Mouse (Mus musculus): ENCODE results near the gene Cela3a. TPM values are rescaled to one million over a fixed set of nuclear protein-coding genes. Genes with fewer than 3 reads are reported as not detected.

Gene Cela3a
- polyA plus RNA-seq, 1 experiment from 2014 or later: not detected

DNA sequence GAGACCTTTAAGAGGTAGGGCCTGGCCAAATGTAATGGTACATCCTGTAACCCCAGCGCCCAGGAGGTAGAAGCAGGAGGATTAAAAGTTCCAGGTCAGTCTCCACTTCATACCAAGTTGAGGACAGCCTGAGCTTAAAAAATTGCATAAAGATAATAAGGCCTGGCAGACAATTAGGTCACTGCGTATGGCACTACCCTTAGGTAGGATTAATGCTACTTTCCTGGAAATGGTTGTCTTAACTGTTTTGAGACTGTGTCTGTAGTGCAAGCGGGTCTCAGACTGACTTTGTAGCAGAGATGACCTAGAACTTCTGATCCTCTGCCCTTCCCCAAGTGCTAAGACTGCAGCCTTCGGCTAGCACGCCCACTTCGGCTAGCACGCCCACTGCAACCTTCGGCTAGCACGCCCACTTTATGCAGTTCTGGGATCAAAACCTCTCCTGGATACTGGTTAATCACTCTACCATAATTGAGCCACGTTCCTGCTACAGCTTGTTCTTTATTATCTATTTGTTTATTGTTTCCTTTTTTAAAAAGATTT, 29.8 kb downstream of the Cela3a start:
- Histone ChIP-seq H3K4me1 (replicated peaks) (peaks cover 5% of the 10 kb centered on the region; the same call in 1 of the 2 replicates), H3K27ac (replicated peaks) (no peak overlapping the region), H3K9ac (no peak overlapping the region), H3K4me3 (no peak overlapping the region), H3K4me2 (no peak overlapping the region), H3K9me3 (no peaks in the 10 kb centered on the region), H3K36me3 (no peaks in the 10 kb centered on the region), H3K27me3 (no peaks in the 10 kb centered on the region)
- 93% methylated on average over 10 of the region's 10 CpGs for WGBS
- ATAC-seq (ENCODE audit: low FRiP score, low read depth): no peak

DNA sequence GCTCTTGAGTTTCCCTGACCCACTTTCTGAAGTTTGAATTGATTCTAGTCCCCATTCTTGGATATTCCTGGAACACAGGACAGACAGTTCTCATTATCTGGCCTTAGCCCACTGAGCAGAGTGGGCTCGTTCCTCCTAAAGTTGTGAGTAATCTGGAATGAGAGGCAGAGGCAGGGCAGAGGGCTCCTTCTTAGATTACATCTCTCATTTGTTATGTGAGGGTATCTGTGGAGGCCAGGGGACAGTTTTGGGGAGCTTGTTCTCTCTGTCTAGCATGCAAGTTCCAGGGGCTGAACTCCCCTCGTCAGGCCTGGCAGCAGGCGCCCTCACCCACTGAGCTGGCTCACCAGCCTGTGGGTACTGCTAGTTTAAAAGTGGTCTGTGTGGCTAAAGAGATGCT, 30.5 kb downstream of the Cela3a start:
- no peaks in the 10 kb centered on the region for H3K36me3 ChIP-seq
- no peak overlapping the region for H3K9ac ChIP-seq
- no peak overlapping the region for H3K4me2 ChIP-seq
- no peaks in the 10 kb centered on the region for H3K27me3 ChIP-seq
- no peak overlapping the region for H3K4me3 ChIP-seq
- no peaks in the 10 kb centered on the region for H3K9me3 ChIP-seq
- H3K27ac ChIP-seq (replicated peaks): no peak overlapping the region
- ATAC-seq (ENCODE audit: low FRiP score, low read depth): no peak
- H3K4me1 ChIP-seq (replicated peaks): peaks cover 5% of the 10 kb centered on the region; the same call in 1 of the 2 replicates
- 85% methylated on average over 3 of the region's 3 CpGs for WGBS

DNA sequence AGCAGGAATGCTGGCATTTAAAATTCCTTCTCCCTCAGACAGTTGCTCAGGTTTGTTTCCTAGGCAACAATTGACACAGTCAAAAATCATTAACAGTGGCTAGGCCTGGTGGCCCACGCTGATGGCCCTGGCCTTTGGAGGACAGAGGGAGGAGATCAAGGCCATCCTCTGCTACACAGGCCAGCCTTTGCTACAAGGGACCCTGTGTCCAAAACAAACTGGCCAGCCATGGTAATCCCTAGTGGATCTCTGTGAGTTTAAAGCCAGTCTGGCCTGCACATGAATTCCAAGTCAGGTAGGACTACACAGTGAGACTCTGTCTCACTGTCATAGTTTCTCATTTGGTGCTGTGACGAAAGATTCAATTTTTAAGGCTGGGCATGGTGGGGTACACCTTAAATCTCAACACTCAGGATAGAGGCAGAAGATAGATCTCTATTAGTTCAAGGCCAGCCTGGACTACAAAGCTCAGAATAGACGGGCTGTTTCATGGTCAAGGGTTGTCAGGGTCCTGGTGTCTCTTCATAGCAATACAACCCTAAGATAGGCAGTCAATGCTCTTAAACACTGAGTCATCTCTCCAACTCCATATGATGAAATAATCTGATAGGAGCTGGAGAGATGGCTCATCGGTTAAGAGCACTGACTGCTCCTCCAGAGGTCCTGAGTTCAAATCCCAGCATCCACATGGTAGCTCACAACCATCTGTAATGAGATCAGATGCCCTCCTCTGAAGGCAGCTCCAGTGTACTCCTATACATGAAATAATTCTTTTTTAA, 31.9 kb downstream of the Cela3a start:
- no peak overlapping the region for H3K4me3 ChIP-seq
- H3K4me2 ChIP-seq: no peak overlapping the region
- WGBS: 80% methylated on average over 4 of the region's 4 CpGs
- no peak for ATAC-seq (ENCODE audit: low FRiP score, low read depth)
- no peak overlapping the region for H3K9ac ChIP-seq
- no peaks in the 10 kb centered on the region for H3K27me3 ChIP-seq
- H3K9me3 ChIP-seq: no peaks in the 10 kb centered on the region
- no peak overlapping the region for H3K27ac ChIP-seq (replicated peaks)
- H3K4me1 ChIP-seq (replicated peaks): peaks cover 5% of the 10 kb centered on the region; the same call in 1 of the 2 replicates
- H3K36me3 ChIP-seq: no peaks in the 10 kb centered on the region

DNA sequence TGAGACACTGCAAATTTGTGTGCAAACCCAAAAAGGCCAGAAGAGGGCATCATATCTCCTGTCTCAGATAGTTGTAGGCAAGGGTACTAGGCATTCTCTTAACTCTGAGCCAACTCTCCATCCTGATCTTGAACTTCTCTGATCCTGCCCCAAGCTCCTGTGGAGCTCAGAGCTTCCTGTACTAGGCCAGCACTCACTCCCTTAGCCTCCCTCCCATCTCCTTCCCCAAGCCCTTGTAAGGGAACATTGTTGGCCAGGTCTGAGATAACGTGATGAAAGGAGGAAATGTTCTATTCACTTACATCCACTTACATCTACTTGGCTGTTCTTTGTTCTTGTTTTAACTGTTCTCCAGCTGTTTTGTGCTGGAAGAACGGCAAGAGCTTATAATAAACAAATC, 32.8 kb downstream of the Cela3a start:
- no peaks in the 10 kb centered on the region for H3K9me3 ChIP-seq
- H3K27ac ChIP-seq (replicated peaks): no peak overlapping the region
- peaks cover 5% of the 10 kb centered on the region; the same call in 1 of the 2 replicates for H3K4me1 ChIP-seq (replicated peaks)
- no peak overlapping the region for H3K4me3 ChIP-seq
- no peaks in the 10 kb centered on the region for H3K36me3 ChIP-seq
- no peak for ATAC-seq (ENCODE audit: low FRiP score, low read depth)
- no peaks in the 10 kb centered on the region for H3K27me3 ChIP-seq
- no peak overlapping the region for H3K9ac ChIP-seq
- H3K4me2 ChIP-seq: no peak overlapping the region
- 83% methylated on average over 2 of the region's 2 CpGs for WGBS

DNA sequence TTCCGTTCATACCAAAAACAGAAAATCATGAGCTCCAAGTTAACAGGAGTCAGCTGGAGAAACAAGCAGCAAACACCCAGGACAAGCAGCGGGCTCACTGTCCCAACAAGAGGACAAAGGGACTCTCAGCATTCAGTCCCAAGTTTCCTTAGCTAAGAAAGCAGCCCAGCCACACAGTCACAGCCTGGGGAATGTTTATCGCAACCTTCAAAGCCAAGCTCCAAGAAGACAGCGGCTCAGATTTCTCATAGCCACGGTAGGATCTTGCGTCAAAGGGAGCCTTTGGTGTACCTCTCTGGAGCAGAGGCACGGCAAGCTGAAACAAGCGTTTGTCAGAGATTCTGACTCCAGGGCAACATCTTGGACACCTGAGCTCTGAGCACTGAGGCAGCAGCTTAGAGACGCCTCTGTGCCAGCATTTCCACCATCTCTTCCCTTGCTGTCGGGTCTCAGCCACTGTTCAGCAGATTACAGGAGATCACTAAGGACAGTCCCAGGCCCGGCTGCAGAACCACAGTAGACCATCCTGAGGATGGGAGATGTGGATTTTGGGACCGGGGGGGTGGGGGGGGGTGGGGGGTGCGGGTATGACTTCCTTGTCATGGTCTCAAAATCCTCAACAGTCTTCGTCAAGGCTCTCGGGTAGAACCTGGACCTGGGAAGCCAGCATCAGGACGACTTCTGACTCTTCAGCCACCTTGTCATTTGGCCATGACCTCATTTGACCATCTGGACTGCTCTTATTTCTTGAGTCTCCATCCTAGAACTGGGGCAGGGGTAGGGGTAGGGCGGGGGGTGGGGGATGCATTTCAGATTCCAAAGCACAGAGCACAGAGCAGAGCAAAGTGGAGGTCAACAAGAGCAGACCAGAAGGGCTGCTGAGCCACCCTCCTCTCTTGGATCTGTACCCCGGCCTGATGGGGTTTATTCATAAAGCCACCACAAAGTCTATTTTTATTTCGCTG, 34.0 kb downstream of the Cela3a start:
- Histone ChIP-seq H3K4me1 (replicated peaks) (peaks cover under 1% of the 10 kb centered on the region; the same call in 1 of the 2 replicates), H3K4me3 (no peak overlapping the region), H3K27ac (replicated peaks) (no peak overlapping the region), H3K4me2 (no peak overlapping the region), H3K9me3 (no peaks in the 10 kb centered on the region), H3K9ac (no peak overlapping the region), H3K27me3 (no peaks in the 10 kb centered on the region), H3K36me3 (no peaks in the 10 kb centered on the region)
- WGBS: 59% methylated on average over 19 of the region's 19 CpGs
- ATAC-seq (ENCODE audit: low FRiP score, low read depth): no peak

DNA sequence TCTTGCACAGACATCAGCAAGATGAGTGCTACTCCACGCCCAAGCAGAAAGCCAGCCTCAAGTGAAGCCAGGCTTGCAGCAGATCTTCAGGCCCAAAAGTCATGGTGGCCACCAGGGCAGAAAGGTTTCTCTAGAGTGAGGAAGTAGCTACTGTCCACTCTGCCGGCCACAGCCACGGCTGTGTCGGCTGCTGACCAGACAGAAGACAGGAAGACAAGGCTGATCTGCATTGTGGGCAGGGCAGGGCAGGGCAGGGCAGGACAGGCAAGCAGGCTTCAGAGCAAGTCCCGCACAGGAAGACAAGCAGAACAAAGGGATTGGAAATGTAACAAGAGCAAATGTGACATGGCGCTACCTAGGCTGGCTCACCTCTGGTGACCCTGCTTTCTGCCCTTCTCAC, 35.9 kb downstream of the Cela3a start:
- Histone ChIP-seq H3K27me3 (no peaks in the 10 kb centered on the region), H3K36me3 (no peaks in the 10 kb centered on the region), H3K27ac (replicated peaks) (no peak overlapping the region), H3K4me3 (no peak overlapping the region), H3K4me2 (no peak overlapping the region), H3K4me1 (replicated peaks) (peaks cover 10% of the 10 kb centered on the region), H3K9me3 (no peaks in the 10 kb centered on the region), H3K9ac (no peak overlapping the region)
- 63% methylated on average over 6 of the region's 6 CpGs for WGBS
- no peak for ATAC-seq (ENCODE audit: low FRiP score, low read depth)

DNA sequence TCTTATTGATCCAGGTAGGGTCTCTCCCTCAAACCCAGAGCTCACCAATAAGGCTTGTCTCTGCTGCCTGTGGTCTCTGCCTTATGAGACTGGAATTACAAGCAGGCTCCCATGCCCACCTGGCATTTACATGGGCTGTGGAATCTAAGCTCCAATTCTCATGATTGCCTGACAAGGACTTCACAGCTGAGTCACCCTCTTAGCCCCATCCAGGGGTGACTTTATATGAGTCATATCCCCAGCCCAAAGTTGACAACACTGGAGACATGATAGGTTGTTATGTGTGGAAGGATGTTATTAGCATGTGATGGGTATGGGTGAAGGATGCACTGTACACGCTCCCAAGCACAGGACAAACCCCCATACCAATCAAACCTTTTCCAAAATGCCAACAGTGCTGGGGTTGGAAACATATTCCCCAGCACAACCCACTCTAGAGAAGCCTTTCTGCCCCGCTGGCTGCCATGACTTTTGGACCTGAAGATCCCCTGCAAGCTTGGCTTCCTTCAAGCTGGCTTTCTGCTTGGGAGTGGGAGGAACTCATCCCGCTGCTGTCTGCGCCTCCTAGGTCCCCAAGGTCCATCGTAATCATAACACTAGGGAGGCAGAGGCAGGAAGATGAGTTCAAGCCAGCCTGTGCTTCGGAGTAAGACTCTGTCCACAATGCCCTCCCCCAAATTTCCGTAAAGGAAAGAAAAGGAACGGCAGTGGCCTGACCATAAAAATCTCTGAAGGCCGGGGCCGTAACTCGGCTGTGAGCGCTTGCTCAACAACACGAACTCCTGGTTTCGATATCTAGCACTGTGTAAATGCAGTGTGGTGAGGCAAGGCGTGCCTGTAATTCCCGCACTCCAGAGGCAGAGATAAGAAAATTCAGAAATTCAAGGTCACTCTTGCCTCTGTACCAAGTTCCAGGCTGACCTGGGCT, 37.7 kb downstream of the Cela3a start:
- 89% methylated on average over 16 of the region's 16 CpGs for WGBS
- Histone ChIP-seq H3K4me3 (no peak overlapping the region), H3K36me3 (no peaks in the 10 kb centered on the region), H3K27me3 (no peaks in the 10 kb centered on the region), H3K27ac (replicated peaks) (no peak overlapping the region), H3K9me3 (no peaks in the 10 kb centered on the region), H3K4me1 (replicated peaks) (peaks cover 10% of the 10 kb centered on the region), H3K9ac (no peak overlapping the region), H3K4me2 (no peak overlapping the region)
- ATAC-seq (ENCODE audit: low FRiP score, low read depth): no peak

DNA sequence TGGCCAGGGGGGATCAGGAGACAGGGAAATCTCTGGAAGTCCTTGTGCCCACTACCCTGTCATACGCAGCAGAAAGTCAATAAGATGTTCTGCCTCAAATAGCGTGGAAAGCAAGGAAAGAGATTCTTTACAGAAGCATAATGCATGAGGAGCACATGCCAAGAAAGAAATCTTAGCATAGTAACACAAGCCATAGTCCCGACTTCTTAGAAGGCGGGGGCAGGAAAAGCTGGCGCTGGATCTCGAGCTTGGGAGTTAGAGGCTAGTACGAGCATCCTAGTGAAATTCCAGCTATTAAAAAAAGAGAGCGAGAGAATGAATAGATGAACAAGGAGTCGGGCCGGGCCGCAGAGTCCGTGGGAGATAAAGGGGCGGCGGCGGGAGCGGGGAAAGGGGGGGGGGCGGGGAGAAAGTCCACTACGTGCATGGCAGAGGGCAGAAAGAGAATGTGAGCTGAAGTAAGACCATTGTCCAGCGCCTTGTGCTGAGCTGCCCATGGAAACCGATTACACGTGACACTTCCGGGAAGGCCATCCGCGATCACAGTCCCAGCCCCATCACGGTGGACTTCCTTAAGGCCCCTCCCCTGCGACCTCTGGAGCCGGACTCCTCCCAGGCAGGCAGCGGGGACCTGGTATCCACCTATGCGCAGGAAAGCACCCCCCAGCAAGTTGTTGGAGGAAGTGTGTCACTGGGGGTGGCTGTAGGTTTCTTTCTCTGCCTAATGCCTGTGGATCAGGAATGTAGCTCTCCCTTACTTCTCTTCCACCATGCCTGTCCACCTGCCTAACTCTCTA, 39.4 kb downstream of the Cela3a start:
- H3K9me3 ChIP-seq: no peaks in the 10 kb centered on the region
- peaks cover 10% of the 10 kb centered on the region for H3K4me1 ChIP-seq (replicated peaks)
- H3K9ac ChIP-seq: peak overlapping the region; percentile 47
- ATAC-seq (ENCODE audit: low FRiP score, low read depth): peak; percentile 56; the same call in 1 of the 2 replicates
- peak overlapping the region; percentile 33 for H3K4me3 ChIP-seq
- H3K36me3 ChIP-seq: no peaks in the 10 kb centered on the region
- H3K27me3 ChIP-seq: no peaks in the 10 kb centered on the region
- H3K27ac ChIP-seq (replicated peaks): peak overlapping the region; percentile 34
- WGBS: 7% methylated on average over 28 of the region's 29 CpGs
- peak overlapping the region; percentile 73 for H3K4me2 ChIP-seq

DNA sequence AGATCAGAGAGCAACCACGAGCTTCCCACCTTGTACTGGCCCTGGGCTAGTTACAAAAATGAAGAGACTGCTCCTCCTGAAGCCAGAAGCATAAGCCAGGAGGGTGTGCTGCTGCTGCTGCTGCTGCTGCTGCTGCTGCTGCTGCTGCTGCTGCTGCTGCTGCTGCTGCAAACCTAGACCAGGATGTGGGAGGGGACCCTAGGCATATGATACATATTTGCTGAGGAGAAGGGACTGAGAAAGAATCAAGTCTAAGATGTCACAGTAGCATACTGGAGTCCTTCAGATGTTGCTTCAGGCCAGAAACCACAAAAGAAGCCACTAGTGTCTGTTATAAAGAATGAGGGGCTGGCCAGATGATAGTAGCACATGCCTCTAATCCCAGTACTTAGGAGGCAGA, 41.4 kb downstream of the Cela3a start:
- ATAC-seq (ENCODE audit: low FRiP score, low read depth): no peak
- Histone ChIP-seq H3K4me3 (no peak overlapping the region), H3K27me3 (no peaks in the 10 kb centered on the region), H3K9me3 (no peaks in the 10 kb centered on the region), H3K4me2 (no peak overlapping the region), H3K36me3 (no peaks in the 10 kb centered on the region), H3K4me1 (replicated peaks) (peaks cover 10% of the 10 kb centered on the region), H3K9ac (no peak overlapping the region), H3K27ac (replicated peaks) (no peak overlapping the region)
- 25% methylated on average over 1 of the region's 1 CpGs for WGBS

DNA sequence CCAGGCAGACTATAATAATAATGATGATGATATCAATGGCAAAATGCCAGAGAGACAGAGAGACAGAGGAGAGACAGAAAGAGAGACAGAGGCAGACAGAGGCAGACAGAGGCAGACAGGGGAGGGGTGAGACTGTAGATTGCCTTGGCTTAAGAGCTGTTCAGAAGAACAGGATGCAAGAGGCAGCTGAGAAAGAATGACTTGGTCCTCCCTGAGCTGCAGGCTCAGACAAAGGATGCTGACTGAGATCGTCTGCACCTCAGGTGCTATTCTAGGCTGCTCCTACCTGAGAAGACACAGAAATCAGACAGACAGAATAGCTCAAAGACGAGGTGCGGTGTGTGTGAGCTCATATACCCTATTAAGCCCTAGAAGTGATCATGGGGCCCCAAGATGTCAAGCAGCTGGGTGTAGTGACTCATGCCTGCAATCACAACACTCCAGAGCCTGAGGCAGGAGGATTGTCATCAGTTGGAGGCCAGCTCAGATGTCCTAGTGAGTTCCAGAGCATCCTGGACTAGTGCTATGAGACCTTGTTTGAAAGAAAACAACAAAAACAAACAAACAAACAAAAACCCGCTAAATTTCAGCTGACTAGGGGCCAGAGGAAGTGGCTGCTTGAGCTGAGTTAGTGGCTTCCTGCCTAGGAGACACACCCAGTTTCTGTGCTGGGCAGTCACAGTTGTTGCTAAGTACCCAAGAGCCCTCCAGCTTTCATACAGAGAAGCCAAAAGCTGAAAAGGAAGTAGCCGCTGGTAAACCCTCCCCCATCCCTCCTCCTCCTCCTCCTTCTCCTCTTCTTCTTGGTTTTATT, 42.1 kb downstream of the Cela3a start:
- H3K4me3 ChIP-seq: no peak overlapping the region
- H3K4me1 ChIP-seq (replicated peaks): peaks cover 10% of the 10 kb centered on the region
- no peaks in the 10 kb centered on the region for H3K27me3 ChIP-seq
- H3K4me2 ChIP-seq: no peak overlapping the region
- no peak for ATAC-seq (ENCODE audit: low FRiP score, low read depth)
- H3K27ac ChIP-seq (replicated peaks): no peak overlapping the region
- H3K9me3 ChIP-seq: no peaks in the 10 kb centered on the region
- H3K9ac ChIP-seq: no peak overlapping the region
- WGBS: 52% methylated on average over 5 of the region's 5 CpGs
- H3K36me3 ChIP-seq: no peaks in the 10 kb centered on the region

Measured in hindbrain, embryonic 15.5 days (tissue).